22 mouse cellular contexts compared by ENCODE assay signal in genomic region chr13:52772081-52772480, GRCm38 (mm10).
DNase-seq lines count a peak whose midpoint lies in the region; ATAC-seq and TF ChIP-seq lines count a peak whose summit lies in the region.
"Had no signal": no experiment of that assay in that cellular context is flagged by ENCODE, and none has a peak within 500 bp of the region (broad histone marks: within the 10 kb centered on the region; RNA-seq: fewer than 3 reads in every experiment).

No protein-coding gene starts in this region.

- H3K9ac ChIP-seq in kidney, embryonic 16.5 days (replicated peaks; ENCODE audit: low read length): no peak overlapping the region
- H3K9ac ChIP-seq in liver, adult 2 months (ENCODE audit: low read depth, low read length): no peak overlapping the region
- H3K9ac ChIP-seq: embryonic facial prominence, embryonic 13.5 days; embryonic facial prominence, embryonic 15.5 days; forebrain, embryonic 12.5 days had no signal

- no peak overlapping the region for H3K4me3 ChIP-seq in gastrocnemius, adult 2 months
- H3K4me3 ChIP-seq in kidney, adult 2 months (ENCODE audit: insufficient read depth, low read depth, low read length): no peak overlapping the region
- H3K4me3 ChIP-seq in kidney, embryonic 16.5 days (ENCODE audit: low read length): no peak overlapping the region
- H3K4me3 ChIP-seq in liver, adult 2 months (ENCODE audit: insufficient read depth, low read depth, low read length): no peak overlapping the region
- H3K4me3 ChIP-seq: embryonic facial prominence, embryonic 13.5 days; embryonic facial prominence, embryonic 15.5 days; erythroblast, embryonic 14.5 days; forebrain, embryonic 10.5 days; forebrain, embryonic 12.5 days had no signal

- intact Hi-C loops in gastrocnemius, adult 2 months (cut with DNase I): no loop called here

- no peak for TF ChIP-seq POLR2A in kidney, adult 2 months (IDR thresholded peaks at IDR 0.05; ENCODE audit: low read depth, low read length)
- TF ChIP-seq POLR2A in liver, adult 2 months (IDR thresholded peaks at IDR 0.05; ENCODE audit: extremely low read depth, insufficient read depth, low read length): no peak

- H3K36me3 ChIP-seq in kidney, adult 2 months (ENCODE audit: control insufficient read depth, insufficient read depth, low read length): no peaks in the 10 kb centered on the region
- no peaks in the 10 kb centered on the region for H3K36me3 ChIP-seq in kidney, embryonic 16.5 days (ENCODE audit: insufficient read depth, low read length)
- H3K36me3 ChIP-seq in liver, adult 2 months (ENCODE audit: control insufficient read depth, insufficient read depth, low read length): no peaks in the 10 kb centered on the region
- H3K36me3 ChIP-seq: embryonic facial prominence, embryonic 13.5 days; embryonic facial prominence, embryonic 15.5 days; forebrain, embryonic 10.5 days; forebrain, embryonic 12.5 days had no signal

- H3K4me2 ChIP-seq in kidney, embryonic 16.5 days (replicated peaks; ENCODE audit: low read depth, low read length): no peak overlapping the region
- H3K4me2 ChIP-seq: embryonic facial prominence, embryonic 13.5 days; embryonic facial prominence, embryonic 15.5 days; forebrain, embryonic 12.5 days had no signal

- H3K4me1 ChIP-seq in kidney, adult 2 months (ENCODE audit: control insufficient read depth, insufficient read depth, low read length): no peaks in the 10 kb centered on the region
- H3K4me1 ChIP-seq in kidney, embryonic 16.5 days (ENCODE audit: insufficient read depth, low read length): peaks cover 11% of the 10 kb centered on the region
- H3K4me1 ChIP-seq in liver, adult 2 months (ENCODE audit: control insufficient read depth, insufficient read depth, low read length): peaks cover 19% of the 10 kb centered on the region
- H3K4me1 ChIP-seq: forebrain, embryonic 10.5 days; forebrain, embryonic 12.5 days had no signal

- no peaks in the 10 kb centered on the region for H3K79me2 ChIP-seq in liver, adult 2 months (ENCODE audit: control insufficient read depth, insufficient read depth, low read length)

- H3K9me3 ChIP-seq in kidney, embryonic 16.5 days (ENCODE audit: low read length): no peaks in the 10 kb centered on the region
- H3K9me3 ChIP-seq: embryonic facial prominence, embryonic 13.5 days; embryonic facial prominence, embryonic 15.5 days; forebrain, embryonic 10.5 days; forebrain, embryonic 12.5 days had no signal

- no peak for DNase-seq in gastrocnemius, adult 2 months
- DNase-seq in gastrocnemius, adult 18-20 months (ENCODE audit: low spot score): no peak
- peak; percentile 24 for DNase-seq in kidney, adult 2 months
- peak; percentile 87 for DNase-seq in liver, adult 2 months (ENCODE audit: extremely low read depth, low read depth, low spot score)
- no peak for DNase-seq in liver
- DNase-seq: adrenal gland, adult 8-10 months; adrenal gland, postnatal 14 days; cerebellum, adult 11 months; cerebellum, adult 18-20 months; cerebellum, adult 8-10 months; cerebellum, adult 9-11 months; cerebellum, postnatal 14 days; cerebellum, postnatal 36 days; embryo, embryonic 11 days had no signal

- no peaks in the 10 kb centered on the region for H3K27me3 ChIP-seq in kidney, adult 2 months (replicated peaks; ENCODE audit: control insufficient read depth, insufficient read depth, low read length)
- H3K27me3 ChIP-seq in kidney, embryonic 16.5 days (ENCODE audit: insufficient read depth, low read length): no peaks in the 10 kb centered on the region
- no peaks in the 10 kb centered on the region for H3K27me3 ChIP-seq in liver, adult 2 months (ENCODE audit: control insufficient read depth, insufficient read depth, low read length)
- H3K27me3 ChIP-seq: embryonic facial prominence, embryonic 13.5 days; embryonic facial prominence, embryonic 15.5 days; forebrain, embryonic 12.5 days had no signal

- TF ChIP-seq CTCF in gastrocnemius, adult 2 months (IDR thresholded peaks at IDR 0.05): no peak
- no peak for TF ChIP-seq CTCF in kidney, adult 2 months (conservative IDR thresholded peaks at IDR 0.05; ENCODE audit: insufficient read depth, insufficient read length, low read depth, low read length)
- TF ChIP-seq CTCF in liver, adult 2 months (IDR thresholded peaks at IDR 0.05; ENCODE audit: low read depth, low read length): no peak

- H3K27ac ChIP-seq in gastrocnemius, adult 2 months: peak overlapping the region; percentile 51
- no peak overlapping the region for H3K27ac ChIP-seq in kidney, adult 2 months (ENCODE audit: insufficient read depth, low read depth, low read length)
- H3K27ac ChIP-seq in kidney, embryonic 16.5 days (ENCODE audit: low read length): no peak overlapping the region
- peak overlapping the region; percentile 27; the same call in 1 of the 2 replicates for H3K27ac ChIP-seq in liver, adult 2 months (replicated peaks; ENCODE audit: insufficient read depth, low read depth, low read length)
- H3K27ac ChIP-seq: embryonic facial prominence, embryonic 13.5 days; embryonic facial prominence, embryonic 15.5 days; forebrain, embryonic 10.5 days; forebrain, embryonic 12.5 days had no signal

- WGBS in kidney, adult 2 months: 60% methylated on average over 4 of the region's 4 CpGs
- WGBS in kidney, embryonic 16.5 days: 77% methylated on average over 4 of the region's 4 CpGs
- 39% methylated on average over 4 of the region's 4 CpGs for WGBS in liver, adult 2 months

- no peak for ATAC-seq in kidney, embryonic 16.5 days (ENCODE audit: low FRiP score, low TSS enrichment)
- ATAC-seq: forebrain, embryonic 14.5 days; forebrain, embryonic 16.5 days had no signal

Comparison
In these comparisons a context has a peak if more than half of its experiments do, and no peak if none do; other contexts are left out.
1. DNase-seq: peak in kidney, adult 2 months (single experiment) and liver, adult 2 months (single experiment); none in gastrocnemius, adult 2 months (single experiment), gastrocnemius, adult 18-20 months (single experiment) and liver (single experiment).
2. H3K27ac ChIP-seq: peak in gastrocnemius, adult 2 months (single experiment) and liver, adult 2 months (single experiment); none in kidney, adult 2 months (single experiment) and kidney, embryonic 16.5 days (single experiment).